Mouse (Mus musculus): Measurements from ENCODE around the gene Mapkapk5.

The Mapkapk5 gene

DNA sequence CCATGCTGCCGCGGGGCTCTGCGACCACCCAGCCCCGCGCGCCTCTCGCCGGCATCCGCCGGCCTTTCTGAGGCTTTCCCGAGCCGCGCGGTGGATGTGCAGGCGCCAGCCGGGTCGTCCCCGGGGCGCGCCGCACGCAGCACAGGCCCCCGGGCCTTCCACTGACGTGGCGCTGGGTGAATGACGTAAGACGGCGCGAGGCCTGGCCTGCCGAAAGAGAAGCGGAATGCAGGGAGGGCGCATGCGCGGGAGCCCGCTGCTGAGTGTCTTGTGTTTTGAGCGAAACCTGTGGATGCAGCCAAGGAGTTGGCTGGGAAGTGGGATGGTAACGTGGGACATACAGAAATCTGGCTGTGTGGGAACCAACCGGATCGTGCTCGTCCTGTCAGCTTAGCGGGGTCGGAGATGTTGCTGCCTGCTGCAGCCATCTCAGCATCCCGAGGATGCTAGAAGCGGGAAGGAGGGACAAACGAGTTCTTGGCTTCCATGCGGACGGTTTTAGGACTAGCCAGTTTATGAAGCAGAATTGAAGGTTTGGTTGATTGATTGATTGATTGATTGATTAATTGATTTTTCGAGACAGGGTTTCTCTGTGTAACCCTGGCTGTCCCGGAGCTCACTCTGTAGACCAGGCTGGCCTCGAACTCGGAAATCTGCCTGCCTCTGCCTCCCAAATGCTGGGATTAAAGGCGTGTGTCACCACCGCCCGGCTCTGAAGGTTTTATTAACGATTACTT is at the start of gene Mapkapk5:
Gene Mapkapk5, minus strand, starts transcription at position 113 of the 737 bp plus-strand sequence.
- peak; percentile 96 for DNase-seq (ENCODE audit: low spot score)

- peak; percentile 43 for DNase-seq (ENCODE audit: low spot score)
These were observed 49.1 kb upstream of the Mapkapk5 start for GRCm38 (mm10) chr5:121594714-121595313.

GRCm38 (mm10) chr5:121593451-121594401 is 48.0 kb upstream of the Mapkapk5 start, which contains the start of gene Aldh2:
Aldh2 (minus strand) TSS chr5:121593824.
- peak; percentile 91 for DNase-seq (ENCODE audit: low spot score)

DNA sequence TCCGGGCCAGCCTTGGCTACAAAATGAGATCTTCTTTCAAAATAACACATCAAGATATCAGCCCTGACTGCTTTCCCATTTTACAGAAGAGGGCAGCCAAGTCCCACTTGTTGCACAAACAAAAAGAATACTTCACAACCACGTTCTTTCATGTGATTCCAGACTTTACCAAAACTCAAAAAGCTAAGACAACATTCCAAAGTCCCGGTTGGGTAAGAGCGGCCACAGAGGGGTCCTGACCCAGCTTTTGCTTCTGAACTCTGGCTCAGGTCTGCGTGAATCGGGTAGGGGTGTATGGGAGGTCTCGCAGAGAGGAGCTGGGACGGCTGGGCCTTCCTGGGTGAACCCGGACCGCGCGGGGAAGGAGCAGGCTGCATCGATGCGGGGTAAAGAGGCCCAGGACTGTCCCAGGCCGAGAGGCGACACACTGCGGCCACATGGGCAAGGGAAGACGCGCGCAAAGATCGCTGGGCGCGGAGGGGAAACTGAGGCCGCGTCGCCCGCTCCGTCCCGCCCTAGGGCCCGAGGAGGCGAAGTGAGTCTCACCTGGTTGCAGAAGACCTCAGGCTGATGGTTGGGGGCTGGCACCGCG is 47.2 kb upstream of the Mapkapk5 start:
- DNase-seq (ENCODE audit: low spot score) = no peak

DNA sequence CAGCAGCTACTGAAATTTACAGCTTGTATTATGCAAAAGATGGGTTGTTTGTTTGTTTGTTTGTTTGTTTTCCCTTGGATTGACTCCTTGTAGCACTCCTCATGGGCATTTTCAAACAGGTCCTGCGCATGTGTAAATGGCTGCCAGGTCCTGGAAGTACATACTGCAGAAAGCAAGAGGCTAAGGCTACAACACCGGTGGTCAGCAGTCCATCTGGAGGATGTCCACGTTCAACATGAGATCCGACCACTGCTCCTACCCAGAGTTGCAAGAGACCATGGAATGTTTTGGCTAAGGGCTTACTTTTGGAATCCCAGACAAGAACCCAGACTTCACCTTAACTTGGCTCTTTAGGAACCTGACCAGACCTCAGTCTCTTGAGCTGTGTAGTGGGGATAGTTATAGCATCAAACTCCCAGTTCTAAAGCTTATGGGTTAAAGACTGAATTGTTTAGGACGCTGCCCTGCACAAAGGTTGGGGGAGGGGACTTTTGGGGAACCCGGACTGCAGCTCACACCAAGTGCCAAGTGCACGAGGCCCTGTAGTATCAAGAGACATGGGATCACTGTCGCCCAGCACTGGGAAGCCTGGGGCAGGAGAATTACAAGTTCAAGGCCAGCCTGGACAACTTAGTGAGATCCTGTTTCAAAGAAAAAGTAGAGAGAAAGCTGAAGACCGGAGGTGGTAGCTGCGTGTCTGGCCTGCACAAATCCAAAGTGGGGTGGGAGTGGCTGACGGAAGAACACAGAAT is 46.5 kb upstream of the Mapkapk5 start:
- peak; percentile 36 for DNase-seq (ENCODE audit: low spot score)

GRCm38 (mm10) chr5:121591417-121592063 is 45.8 kb upstream of the Mapkapk5 start:
- DNase-seq (ENCODE audit: low spot score) = peak; percentile 24

- no peak for DNase-seq (ENCODE audit: low spot score)
These were observed 44.2 kb upstream of the Mapkapk5 start for GRCm38 (mm10) chr5:121589928-121590327.

DNA sequence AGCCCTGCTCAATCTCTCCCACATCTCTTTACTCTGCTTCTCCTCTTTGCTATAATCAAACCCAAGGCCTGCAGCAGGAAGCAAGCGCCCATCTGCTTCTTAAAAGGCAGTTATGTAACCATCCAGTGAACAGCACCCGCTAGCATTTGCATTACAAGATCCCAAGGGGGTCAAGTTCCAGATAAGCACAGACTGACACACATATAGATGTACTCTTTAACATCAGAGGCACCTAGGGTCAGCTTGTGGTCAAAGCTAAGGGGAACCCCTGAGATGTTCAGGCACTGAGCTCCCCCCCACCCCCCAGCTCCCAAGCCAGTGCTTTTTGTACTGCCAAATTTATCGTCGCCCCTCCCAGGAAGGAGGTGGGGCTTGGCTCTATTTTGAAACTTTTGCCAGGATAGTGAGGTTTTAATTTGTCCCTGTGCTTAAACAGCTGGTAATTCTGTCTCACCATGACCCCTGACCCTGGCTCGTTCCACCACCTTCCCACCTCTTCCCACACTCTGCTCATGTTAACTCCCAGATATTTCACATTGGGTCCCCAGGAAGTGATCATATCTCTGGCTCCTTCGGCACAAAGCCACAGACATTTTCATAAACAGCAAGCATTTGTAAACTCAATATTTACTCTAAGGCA is 40.8 kb upstream of the Mapkapk5 start:
- DNase-seq (ENCODE audit: low spot score) = peak; percentile 88

GRCm38 (mm10) chr5:121585699-121586098 is 40.0 kb upstream of the Mapkapk5 start:
- DNase-seq (ENCODE audit: low spot score) = no peak

GRCm38 (mm10) chr5:121585005-121585404 is 39.3 kb upstream of the Mapkapk5 start:
- DNase-seq (ENCODE audit: low spot score) = no peak

- DNase-seq (ENCODE audit: low spot score) = peak; percentile 98
These were observed 38.2 kb upstream of the Mapkapk5 start for GRCm38 (mm10) chr5:121583765-121584501.

GRCm38 (mm10) chr5:121581945-121582344 is 36.2 kb upstream of the Mapkapk5 start:
- DNase-seq (ENCODE audit: low spot score) = no peak

- DNase-seq (ENCODE audit: low spot score) = no peak
These were observed 31.3 kb upstream of the Mapkapk5 start for GRCm38 (mm10) chr5:121576927-121577488.

DNA sequence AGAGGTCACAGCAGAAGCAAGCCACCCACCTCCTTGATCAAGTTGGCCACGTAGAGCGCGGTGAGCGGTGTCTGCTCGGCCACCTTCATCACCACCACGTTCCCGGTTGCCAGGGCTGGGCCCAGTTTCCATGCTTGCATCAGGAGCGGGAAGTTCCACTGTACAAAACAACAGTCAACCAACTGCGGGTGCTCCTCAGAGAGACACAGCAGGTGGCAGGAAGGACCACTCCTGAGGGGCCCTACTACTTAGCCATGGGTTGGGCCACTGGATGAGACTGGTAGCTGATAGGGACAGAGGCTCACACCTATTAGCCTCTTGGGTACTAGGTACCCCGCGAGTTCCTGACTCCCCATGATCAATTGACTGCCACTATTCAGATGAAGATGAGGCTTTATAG is 30.2 kb upstream of the Mapkapk5 start:
- no peak for DNase-seq (ENCODE audit: low spot score)

GRCm38 (mm10) chr5:121574145-121574544 is 28.4 kb upstream of the Mapkapk5 start:
- DNase-seq (ENCODE audit: low spot score) = no peak

GRCm38 (mm10) chr5:121570787-121571186 is 25.1 kb upstream of the Mapkapk5 start:
- no peak for DNase-seq (ENCODE audit: low spot score)

DNA sequence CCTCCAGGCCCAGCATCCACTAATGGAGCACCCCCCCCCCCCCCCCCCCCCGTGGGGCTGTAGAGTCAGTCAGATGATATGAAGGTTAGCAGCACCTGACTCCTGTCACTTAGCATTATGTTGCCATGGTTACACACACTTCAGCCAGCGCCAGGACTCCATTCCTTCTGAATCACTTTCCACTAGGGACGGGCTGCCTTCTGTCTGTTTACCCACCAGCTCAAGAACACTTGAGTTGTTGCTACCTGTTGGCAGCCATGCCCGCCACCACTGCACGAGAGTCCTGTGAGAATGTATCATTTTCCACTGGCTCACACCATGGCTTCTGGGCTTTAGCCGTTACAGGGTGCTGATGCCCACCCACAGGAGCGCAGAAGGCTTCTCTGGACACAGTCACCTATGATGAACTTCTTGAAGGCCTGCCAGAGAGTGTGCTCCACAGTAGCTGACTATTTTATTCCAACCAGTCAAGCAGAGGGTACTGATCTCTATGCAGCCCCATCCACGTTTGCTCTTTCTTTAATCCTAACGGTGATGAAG is 24.2 kb upstream of the Mapkapk5 start:
- peak; percentile 89 for DNase-seq (ENCODE audit: low spot score)

DNA sequence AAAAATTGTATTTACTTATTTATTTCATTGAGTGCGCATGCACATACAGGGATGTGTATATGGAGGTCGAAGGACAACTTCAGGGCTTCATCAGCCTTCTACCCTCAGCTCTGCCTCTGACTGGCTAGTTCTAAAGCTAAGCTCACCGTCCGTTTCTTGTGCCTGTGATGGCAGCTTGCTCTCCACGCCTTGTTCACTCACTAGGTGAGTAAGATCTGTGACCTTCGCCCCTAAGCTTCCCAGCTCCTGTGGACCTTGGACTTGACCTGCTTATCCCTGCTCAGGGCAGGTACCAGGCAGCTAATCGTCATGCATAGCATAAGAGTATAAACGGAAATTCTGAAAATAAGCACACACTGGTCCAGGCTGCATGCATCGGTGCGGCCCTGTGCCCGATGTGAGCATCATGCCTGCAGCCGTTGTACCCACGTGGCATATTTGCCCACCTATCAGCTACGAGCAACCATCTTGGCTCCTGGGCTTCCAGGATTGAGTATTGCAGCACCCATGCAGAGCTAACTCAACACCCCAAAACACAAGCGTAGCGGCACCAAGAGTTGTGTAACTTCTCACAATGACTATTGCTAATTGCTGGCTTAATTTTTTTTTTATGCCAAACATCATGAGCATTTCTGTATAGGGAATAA is 20.5 kb upstream of the Mapkapk5 start:
- no peak for DNase-seq (ENCODE audit: low spot score)
